Mouse (Mus musculus) duodenum, adult 2 months (tissue): ENCODE measurements around the gene Acot3. TPM values are rescaled to one million over a fixed set of nuclear protein-coding genes. Genes with fewer than 3 reads are reported as not detected.

Experiments
- polyA plus RNA-seq: library from polyadenylated mRNA; depleted of rRNA; stranded (reverse); fragments of >200 nt; gene quantifications from 2 replicates; pipeline ENCODE4 v1.2.3, GENCODE M21; 2012; ENCODE audit warnings: low replicate concordance; rRNA removed

Gene Acot3
- 0.08 TPM in 2 replicates for polyA plus RNA-seq

GRCm38 (mm10) chr12:84051937-84052474, at the start of gene Acot3:
Gene Acot3, plus strand, starts transcription at chr12:84052144.

DNA sequence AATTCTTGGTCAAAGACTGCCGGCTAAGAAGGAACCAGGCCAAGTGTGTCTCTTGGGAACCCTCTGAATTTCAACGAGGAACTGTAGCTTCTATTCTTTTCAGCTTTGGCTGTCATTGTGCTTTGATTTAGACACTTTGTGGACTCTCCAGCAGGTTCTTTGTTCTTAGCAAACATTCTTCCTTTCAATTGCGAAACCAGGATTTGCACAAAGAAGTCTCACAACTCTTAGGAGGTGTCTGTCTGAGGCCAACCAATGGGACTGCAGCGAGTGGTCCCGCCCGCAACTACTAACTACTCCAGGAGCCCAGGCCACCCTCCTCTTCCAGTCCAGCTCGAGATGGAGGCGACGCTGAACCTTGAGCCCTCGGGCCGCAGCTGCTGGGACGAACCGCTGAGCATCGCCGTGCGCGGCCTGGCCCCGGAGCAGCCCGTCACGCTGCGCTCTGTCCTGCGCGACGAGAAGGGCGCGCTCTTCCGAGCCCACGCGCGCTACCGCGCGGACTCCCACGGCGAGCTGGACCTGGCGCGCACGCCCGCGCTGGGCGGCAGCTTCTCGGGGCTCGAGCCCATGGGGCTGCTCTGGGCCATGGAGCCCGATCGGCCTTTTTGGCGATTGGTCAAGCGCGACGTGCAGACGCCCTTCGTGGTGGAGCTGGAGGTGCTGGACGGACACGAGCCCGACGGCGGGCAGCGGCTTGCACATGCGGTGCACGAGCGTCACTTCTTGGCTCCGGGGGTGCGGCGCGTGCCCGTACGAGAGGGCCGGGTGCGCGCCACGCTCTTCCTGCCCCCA, 42.6 kb upstream of the Acot3 start, which contains the start of gene Acot1:
Gene Acot1 (plus strand): TSS at position 320 of the 795 bp plus-strand sequence.

DNA sequence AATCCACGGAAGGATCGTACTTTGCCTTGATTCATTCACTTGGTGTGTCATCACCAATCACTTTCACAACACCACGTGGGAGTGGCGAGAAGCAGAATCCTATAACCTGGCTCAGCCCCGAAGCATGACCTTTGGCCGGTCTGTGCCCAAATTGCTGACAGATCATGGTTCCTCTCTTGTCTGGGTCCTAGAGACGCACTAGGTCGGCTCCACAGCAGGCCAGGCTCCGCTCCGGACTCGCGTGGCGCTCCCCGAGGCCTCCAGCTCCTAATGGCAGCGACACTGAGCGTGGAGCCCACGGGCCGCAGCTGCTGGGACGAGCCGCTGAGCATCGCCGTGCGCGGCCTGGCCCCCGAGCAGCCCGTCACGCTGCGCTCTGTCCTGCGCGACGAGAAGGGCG, 13.7 kb upstream of the Acot3 start, which contains the start of gene Acot4:
Gene Acot4 (plus strand): TSS at position 139 of the 400 bp plus-strand sequence.

GRCm38 (mm10) chr12:84038691-84039111, 13.2 kb upstream of the Acot3 start, which contains the start of gene Gm49366:
Gene Gm49366, plus strand, starts transcription at chr12:84038935.

GRCm38 (mm10) chr12:84068986-84069385, 17.0 kb downstream of the Acot3 start, which contains the start of gene Acot5:
Gene Acot5, plus strand, starts transcription at chr12:84069325.

DNA sequence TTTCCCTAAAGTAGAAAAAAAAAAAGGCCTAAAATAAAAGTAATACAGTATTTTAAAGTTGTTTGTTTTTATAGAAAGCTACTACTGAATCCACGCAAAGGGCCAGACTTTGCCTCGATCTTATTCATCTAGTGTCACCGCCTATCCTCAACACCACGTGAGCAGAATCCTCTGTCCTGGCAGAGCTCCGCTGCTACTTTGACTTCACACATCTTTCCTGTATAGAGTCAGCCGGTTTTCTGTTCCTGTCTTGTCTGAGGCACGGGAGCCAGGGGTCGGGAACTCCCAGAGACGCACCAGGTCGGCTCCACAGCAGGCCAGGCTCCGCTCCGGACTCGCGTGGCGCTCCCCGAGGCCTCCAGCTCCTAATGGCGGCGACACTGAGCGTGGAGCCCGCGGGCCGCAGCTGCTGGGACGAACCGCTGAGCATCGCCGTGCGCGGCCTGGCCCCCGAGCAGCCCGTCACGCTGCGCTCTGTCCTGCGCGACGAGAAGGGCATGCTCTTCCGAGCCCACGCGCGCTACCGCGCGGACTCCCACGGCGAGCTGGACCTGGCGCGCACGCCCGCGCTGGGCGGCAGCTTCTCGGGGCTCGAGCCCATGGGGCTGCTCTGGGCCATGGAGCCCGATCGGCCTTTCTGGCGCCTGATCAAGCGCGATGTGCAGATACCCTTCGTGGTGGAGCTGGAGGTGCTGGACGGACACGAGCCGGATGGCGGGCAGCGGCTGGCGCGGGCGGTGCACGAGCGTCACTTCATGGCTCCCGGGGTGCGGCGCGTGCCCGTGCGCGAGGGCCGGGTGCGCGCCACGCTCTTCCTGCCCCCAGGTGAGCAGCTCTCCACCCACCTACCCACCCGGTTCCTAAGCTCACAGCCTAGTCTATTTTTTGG, 48.9 kb downstream of the Acot3 start, which contains the start of gene Acot6:
Gene Acot6 (plus strand): TSS at position 51 of the 889 bp plus-strand sequence.

Other genes starting within 250 kb of the Acot3 start
- gene Numb, start 130.2 kb upstream of the Acot3 start, polyA plus RNA-seq, result 101 and 125 TPM in 2 replicates
- 18.0 and 20.5 TPM in 2 replicates for gene Riox1, start 101.5 kb upstream of the Acot3 start, polyA plus RNA-seq
- gene Heatr4, start 67.3 kb upstream of the Acot3 start, polyA plus RNA-seq, result not detected in 2 replicates
- 12.7 and 13.1 TPM in 2 replicates for gene Acot2, start 64.3 kb upstream of the Acot3 start, polyA plus RNA-seq
- gene Acot1, start 42.7 kb upstream of the Acot3 start, polyA plus RNA-seq, result 5.9 and 13.6 TPM in 2 replicates
- gene Acot4, start 13.8 kb upstream of the Acot3 start, polyA plus RNA-seq, result 21.9 and 52.3 TPM in 2 replicates
- not detected in 2 replicates for gene Gm49366, start 13.2 kb upstream of the Acot3 start, polyA plus RNA-seq
- gene Acot5, start 17.2 kb downstream of the Acot3 start, polyA plus RNA-seq, result 0.06 TPM in 1 of 2 replicates, not detected in the other
- 0.71 and 1.7 TPM in 2 replicates for gene Acot6, start 48.5 kb downstream of the Acot3 start, polyA plus RNA-seq
- gene Dnal1, start 62.2 kb downstream of the Acot3 start, polyA plus RNA-seq, result 0.25 and 0.62 TPM in 2 replicates
- 0.20 and 0.41 TPM in 2 replicates for gene Pnma1, start 96.3 kb downstream of the Acot3 start, polyA plus RNA-seq
- gene Elmsan1, start 166.7 kb downstream of the Acot3 start, polyA plus RNA-seq, result 9.3 and 10.4 TPM in 2 replicates
- gene Ptgr2, start 233.1 kb downstream of the Acot3 start, polyA plus RNA-seq, result 4.3 and 5.2 TPM in 2 replicates